Mouse (Mus musculus) neural tube, postnatal 0 days (tissue): Measurements from ENCODE around the gene Olfr1281. TPM values are rescaled to one million over a fixed set of nuclear protein-coding genes. Genes with fewer than 3 reads are reported as not detected.

Experiments used
- polyA plus RNA-seq: library from polyadenylated mRNA; unstranded; fragments of >200 nt; fragmentation: Nextera tagmentation; extraction: Ambion mirVana; gene quantifications from 2 replicates; pipeline ENCODE4 v1.2.1, GENCODE M21; 2015

The Olfr1281 gene
- polyA plus RNA-seq: not detected in 2 replicates

DNA sequence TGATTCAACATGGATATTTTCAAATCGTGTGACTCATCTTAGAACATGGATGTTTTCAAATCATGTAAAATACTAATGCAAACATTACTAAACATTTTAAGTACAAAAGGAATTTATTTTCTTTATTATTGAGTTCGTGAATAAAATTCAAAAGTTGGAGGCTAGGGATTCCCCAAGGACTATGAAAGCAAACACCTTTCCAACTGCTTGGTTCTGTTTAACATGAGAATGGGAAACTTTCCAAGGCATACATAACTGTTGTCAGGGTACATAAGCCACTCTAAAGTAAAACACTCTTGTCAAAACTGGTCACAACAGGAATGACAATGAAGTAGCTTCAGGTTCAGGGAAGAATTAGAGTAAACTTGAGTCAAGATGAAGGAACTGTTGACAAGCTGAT lies at the start of gene Olfr1281:
Gene Olfr1281, plus strand, starts transcription at position 301 of the 400 bp plus-strand sequence.

DNA sequence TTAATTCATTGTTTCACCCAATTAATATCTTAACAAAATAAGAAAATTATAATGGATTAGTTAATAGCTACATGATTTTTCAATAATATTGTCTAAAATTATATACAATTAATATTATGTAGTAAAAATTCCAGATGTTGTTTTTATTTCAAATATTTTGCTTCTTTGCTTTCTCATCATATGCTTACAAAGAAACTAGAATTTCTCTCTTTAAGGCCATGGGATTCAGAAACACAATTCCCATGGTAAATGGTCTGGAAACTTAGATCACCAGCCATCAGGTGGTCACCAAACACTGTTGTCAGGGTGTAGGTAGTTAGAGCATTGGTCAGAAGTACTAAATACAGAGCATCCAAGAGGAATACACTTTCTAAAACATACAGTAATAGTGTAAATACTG lies 36.5 kb upstream of the Olfr1281 start, which contains the start of gene Olfr1278:
Gene Olfr1278, plus strand, starts transcription at position 301 of the 400 bp plus-strand sequence.

DNA sequence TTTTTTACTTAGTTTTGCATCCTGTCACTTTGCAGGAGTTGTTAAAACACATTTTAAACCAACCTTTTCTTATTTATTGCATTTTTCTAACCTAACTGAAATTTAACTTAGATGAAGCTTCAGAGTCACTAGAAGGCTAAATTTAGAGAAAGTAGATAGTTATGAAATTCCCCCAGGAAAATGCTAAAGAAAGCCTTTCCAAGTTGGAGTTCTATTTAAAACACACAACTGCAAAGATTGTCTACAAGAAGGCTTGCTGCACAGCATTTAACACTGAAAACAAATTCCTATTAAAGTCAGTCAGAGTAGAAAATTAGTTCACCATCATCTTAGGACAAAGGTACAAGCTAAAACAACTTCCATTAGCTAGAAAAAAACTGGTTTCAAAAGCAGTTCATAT lies 25.9 kb upstream of the Olfr1281 start, which contains the start of gene Olfr1279:
Gene Olfr1279, plus strand, starts transcription at position 262 of the 400 bp plus-strand sequence.

DNA sequence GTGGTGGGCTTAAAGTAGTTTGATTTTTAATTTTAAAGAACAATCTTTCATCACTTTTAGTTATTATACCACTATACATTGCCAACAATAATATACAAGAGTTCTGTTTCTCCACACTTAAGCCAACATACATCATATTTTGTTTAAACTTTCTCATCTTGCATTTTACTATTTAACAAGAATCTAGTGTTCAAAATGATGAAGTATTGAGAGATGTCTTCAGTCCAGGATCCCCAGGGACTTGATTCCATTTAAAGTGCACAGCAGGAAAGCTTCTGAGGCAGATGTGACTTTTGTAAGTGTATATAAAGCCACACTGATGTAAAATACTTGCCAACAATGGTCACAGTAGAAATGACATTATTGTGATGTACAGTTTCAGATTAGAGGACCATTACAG lies 12.6 kb upstream of the Olfr1281 start, which contains the start of gene Olfr1280:
Gene Olfr1280, plus strand, starts transcription at position 301 of the 400 bp plus-strand sequence.

DNA sequence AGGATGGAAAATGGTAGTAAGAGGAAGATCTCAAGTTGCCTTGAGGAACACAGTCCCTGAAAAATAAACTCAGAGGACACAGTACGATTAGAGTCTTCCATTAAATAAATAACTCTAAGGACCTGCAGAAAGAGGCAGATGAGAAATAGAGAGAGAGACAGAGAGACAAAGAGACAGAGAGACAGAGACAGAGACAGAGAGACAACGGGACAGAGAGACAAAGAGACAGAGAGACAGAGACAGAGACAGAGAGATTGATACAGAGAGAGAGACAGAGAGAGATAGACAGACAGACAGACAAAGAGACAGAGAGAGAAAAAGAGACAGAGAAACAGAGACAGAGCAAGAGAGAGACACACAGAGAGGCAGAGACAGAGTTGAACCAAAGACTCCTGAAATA lies 9.7 kb downstream of the Olfr1281 start, which contains the start of gene Olfr1282:
Gene Olfr1282, minus strand, starts transcription at position 101 of the 400 bp plus-strand sequence.

DNA sequence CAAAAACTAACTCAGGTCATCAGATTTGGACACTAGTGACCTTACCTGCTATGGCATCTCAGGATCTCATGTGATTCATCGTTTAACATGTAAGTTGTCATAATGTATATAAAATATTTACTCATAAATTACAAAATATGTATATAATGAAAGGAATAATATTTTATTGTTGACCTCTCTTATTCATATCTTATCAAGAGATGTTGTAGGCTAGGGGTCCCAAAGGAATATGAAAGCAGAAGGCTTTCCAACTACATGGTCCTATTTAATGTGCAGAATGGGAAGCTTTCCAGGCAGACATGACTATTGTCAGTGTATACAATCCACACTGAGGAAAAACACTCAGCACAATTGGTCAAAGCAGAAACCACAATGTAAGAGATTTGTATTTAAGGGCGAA lies 40.2 kb downstream of the Olfr1281 start, which contains the start of gene Olfr1283:
Gene Olfr1283, plus strand, starts transcription at position 301 of the 400 bp plus-strand sequence.

DNA sequence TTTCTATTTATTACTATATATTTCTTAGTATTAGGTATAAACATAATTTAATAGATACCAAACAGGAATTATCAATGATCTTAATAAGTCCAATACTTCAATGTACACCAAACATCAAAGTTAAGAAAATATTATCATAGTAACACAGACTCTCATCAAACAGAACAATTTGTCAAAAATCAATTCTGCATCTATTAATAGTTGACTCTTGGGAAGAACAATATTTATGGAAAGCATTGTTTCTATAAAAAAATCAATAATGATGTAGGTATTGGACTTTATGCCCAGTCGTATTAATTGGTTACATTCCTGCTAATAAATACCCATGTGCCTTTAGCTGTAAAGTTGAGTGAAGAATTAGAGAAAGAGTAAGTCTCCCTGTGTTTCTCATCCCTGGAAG lies 48.9 kb downstream of the Olfr1281 start, which contains the start of gene Olfr1284:
Gene Olfr1284, plus strand, starts transcription at position 301 of the 400 bp plus-strand sequence.

Other genes starting within 250 kb of the Olfr1281 start
- gene Gm13941, start 220.5 kb upstream of the Olfr1281 start, polyA plus RNA-seq: not detected in 2 replicates
- gene Gm15130, start 173.6 kb upstream of the Olfr1281 start, polyA plus RNA-seq: not detected in 2 replicates
- not detected in 2 replicates for gene 4930430A15Rik, start 96.9 kb upstream of the Olfr1281 start, polyA plus RNA-seq
- not detected in 2 replicates for gene Olfr1275, start 91.2 kb upstream of the Olfr1281 start, polyA plus RNA-seq
- gene Olfr1276, start 72.0 kb upstream of the Olfr1281 start, polyA plus RNA-seq: not detected in 2 replicates
- gene Olfr1277, start 52.4 kb upstream of the Olfr1281 start, polyA plus RNA-seq: not detected in 2 replicates
- not detected in 2 replicates for gene Olfr1278, start 36.4 kb upstream of the Olfr1281 start, polyA plus RNA-seq
- gene Olfr1279, start 25.9 kb upstream of the Olfr1281 start, polyA plus RNA-seq: not detected in 2 replicates
- not detected in 2 replicates for gene Olfr1280, start 12.5 kb upstream of the Olfr1281 start, polyA plus RNA-seq
- gene Olfr1282, start 9.6 kb downstream of the Olfr1281 start, polyA plus RNA-seq: not detected in 2 replicates
- gene Olfr1283, start 40.3 kb downstream of the Olfr1281 start, polyA plus RNA-seq: not detected in 2 replicates
- gene Olfr1284, start 49.0 kb downstream of the Olfr1281 start, polyA plus RNA-seq: not detected in 2 replicates
- not detected in 2 replicates for gene Olfr1286, start 96.6 kb downstream of the Olfr1281 start, polyA plus RNA-seq
- gene Olfr1287, start 122.6 kb downstream of the Olfr1281 start, polyA plus RNA-seq: not detected in 2 replicates
- not detected in 2 replicates for gene Olfr1288, start 147.6 kb downstream of the Olfr1281 start, polyA plus RNA-seq
- not detected in 2 replicates for gene Olfr1289, start 154.3 kb downstream of the Olfr1281 start, polyA plus RNA-seq
- not detected in 2 replicates for gene Olfr1290, start 167.3 kb downstream of the Olfr1281 start, polyA plus RNA-seq
- not detected in 2 replicates for gene Olfr1291-ps1, start 170.7 kb downstream of the Olfr1281 start, polyA plus RNA-seq
- gene Olfr1293-ps, start 198.7 kb downstream of the Olfr1281 start, polyA plus RNA-seq: not detected in 2 replicates
- not detected in 2 replicates for gene Olfr1294, start 213.8 kb downstream of the Olfr1281 start, polyA plus RNA-seq
- not detected in 2 replicates for gene Olfr1295, start 243.2 kb downstream of the Olfr1281 start, polyA plus RNA-seq